Mouse (Mus musculus): ENCODE results near the gene Osbpl8. TPM values are rescaled to one million over a fixed set of nuclear protein-coding genes. Genes with fewer than 3 reads are reported as not detected.

The Osbpl8 gene
- polyA plus RNA-seq, 1 experiment from 2014 or later, result 13.7 TPM

DNA sequence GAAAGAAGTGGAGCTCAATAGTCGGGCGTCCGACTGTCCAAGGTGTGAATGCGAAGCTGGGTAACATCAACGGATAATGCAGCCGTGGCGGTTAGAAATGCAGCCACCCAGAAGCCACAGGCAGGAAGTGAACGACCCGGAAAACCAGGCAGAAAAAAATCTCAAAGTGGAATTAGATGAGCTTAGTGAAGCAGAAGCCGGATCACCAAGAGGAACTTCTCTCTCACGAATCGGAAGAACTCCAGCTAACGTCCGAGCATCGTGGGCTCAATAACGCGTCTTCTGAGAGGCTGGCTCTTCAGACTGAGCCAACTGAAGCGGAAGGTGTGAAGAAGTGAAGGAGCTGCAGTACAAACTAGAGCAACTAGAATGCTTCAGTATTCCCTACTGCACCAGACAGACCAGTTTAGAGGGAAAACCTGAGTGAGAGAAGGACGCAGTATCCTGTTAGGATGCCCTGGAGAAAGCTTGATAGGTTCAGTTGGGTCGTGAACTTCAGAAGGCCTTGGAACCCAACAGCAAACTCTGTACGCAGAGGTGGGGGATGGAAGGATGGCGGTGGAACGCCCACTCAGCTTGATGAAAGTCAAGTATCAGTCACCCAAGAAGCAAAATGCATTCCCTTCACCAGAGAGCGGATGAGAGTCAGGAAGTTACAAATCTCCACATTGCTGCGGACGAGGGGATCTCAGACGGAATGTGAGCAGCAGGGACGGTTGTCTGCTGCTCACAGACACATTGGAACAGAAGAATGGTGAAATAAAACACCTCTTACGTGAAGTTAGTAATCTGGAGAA, 8.0 kb upstream of the Osbpl8 start:
- Histone ChIP-seq H3K27me3 (no peaks in the 10 kb centered on the region), H3K4me1 (no peaks in the 10 kb centered on the region), H3K9me3 (no peaks in the 10 kb centered on the region), H3K36me3 (no peaks in the 10 kb centered on the region), H3K4me3 (no peak overlapping the region), H3K9ac (no peak overlapping the region), H3K4me2 (no peak overlapping the region), H3K27ac (no peak overlapping the region)
- no peak for ATAC-seq (ENCODE audit: insufficient number of reproducible peaks, insufficient read depth, low FRiP score, low TSS enrichment, low read depth)
- 80% methylated on average over 29 of the region's 29 CpGs for WGBS

DNA sequence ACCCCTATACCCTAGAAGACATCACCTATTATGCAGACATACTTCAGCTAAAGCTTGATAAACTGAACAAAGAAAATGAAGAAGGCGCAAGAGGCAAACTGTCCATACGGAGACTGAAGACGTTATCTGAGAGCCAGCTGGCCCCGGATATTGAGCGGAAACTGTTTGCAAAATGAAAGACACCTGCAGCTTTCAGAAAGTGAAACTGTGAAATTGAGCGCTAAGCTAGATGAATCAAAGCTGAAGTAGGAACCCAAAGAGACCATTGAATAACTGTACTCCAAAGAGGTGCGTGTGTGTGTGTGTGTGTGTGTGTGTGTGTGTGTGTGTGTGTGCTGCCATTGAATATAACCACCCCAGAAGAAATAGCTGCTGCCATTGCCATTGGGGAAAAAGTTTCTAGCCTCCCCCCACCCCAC, 7.3 kb upstream of the Osbpl8 start:
- Histone ChIP-seq H3K27me3 (no peaks in the 10 kb centered on the region), H3K4me2 (no peak overlapping the region), H3K4me3 (no peak overlapping the region), H3K9ac (no peak overlapping the region), H3K27ac (no peak overlapping the region), H3K9me3 (no peaks in the 10 kb centered on the region), H3K4me1 (no peaks in the 10 kb centered on the region), H3K36me3 (no peaks in the 10 kb centered on the region)
- no peak for ATAC-seq (ENCODE audit: insufficient number of reproducible peaks, insufficient read depth, low FRiP score, low TSS enrichment, low read depth)
- WGBS, result 70% methylated on average over 7 of the region's 7 CpGs

DNA sequence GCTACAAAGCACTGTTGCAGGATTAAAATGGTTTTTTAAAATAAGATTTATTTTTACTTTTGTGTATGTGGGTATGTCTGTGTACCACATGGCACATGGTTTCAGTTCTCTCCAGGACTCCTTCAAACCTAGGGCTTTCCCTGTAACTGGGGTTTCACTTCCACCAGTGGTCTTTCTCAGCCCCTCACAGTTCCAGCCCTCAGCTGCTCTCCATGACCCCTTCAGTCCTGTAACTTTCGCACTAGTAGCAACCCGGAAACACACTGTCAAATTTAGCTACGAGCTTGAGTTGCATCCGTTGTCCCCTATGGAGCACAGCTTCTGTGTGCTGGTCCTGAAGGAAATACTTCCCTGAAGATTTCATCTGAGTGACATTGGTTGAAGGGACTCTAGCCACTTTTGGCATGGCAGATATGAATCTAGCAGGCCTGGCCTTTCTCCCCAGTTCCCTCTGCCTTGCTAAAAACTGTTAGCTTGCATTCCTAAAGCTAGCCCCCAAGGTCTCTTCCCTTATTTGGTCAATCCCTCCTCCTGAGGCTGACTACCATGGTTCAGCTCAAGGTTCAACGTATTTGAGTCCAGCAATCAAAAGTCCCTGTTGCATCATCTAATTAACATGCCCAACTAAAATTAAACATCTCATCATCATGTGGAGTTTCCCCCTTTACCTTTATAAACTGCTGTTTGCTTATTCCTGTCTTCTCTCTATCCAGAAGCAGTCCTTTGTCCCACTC, 4.6 kb upstream of the Osbpl8 start:
- Histone ChIP-seq H3K4me2 (no peak overlapping the region), H3K36me3 (no peaks in the 10 kb centered on the region), H3K4me3 (no peak overlapping the region), H3K9me3 (no peaks in the 10 kb centered on the region), H3K4me1 (peaks cover 3% of the 10 kb centered on the region; the same call in 1 of the 2 replicates), H3K27ac (no peak overlapping the region), H3K27me3 (no peaks in the 10 kb centered on the region), H3K9ac (no peak overlapping the region)
- ATAC-seq (ENCODE audit: insufficient number of reproducible peaks, insufficient read depth, low FRiP score, low TSS enrichment, low read depth), result no peak
- 71% methylated on average over 5 of the region's 5 CpGs for WGBS

DNA sequence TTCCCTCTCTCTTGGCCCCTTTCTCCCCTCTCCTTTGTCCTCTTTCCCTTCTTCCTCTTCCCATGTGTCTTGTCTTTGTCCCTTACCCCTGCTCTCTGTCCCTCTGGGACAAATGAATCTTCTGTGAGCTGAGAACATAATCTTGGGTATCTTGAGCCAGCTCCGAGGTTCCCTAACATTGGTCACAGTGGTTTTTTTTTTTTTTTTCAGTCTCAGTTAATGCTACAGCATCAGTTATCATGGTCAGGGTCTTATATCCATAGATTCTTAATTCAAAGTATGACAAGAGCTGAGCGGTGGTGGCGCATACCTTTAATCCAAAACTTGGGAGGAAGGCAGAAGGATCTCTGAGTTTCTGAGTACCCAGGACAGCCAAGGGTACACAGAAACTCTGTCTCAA, 4.0 kb upstream of the Osbpl8 start:
- Histone ChIP-seq H3K4me2 (no peak overlapping the region), H3K27ac (no peak overlapping the region), H3K27me3 (no peaks in the 10 kb centered on the region), H3K9ac (no peak overlapping the region), H3K4me3 (no peak overlapping the region), H3K4me1 (peaks cover 3% of the 10 kb centered on the region; the same call in 1 of the 2 replicates), H3K36me3 (no peaks in the 10 kb centered on the region), H3K9me3 (no peaks in the 10 kb centered on the region)
- WGBS, result 87% methylated on average over 3 of the region's 3 CpGs
- ATAC-seq (ENCODE audit: insufficient number of reproducible peaks, insufficient read depth, low FRiP score, low TSS enrichment, low read depth), result no peak

DNA sequence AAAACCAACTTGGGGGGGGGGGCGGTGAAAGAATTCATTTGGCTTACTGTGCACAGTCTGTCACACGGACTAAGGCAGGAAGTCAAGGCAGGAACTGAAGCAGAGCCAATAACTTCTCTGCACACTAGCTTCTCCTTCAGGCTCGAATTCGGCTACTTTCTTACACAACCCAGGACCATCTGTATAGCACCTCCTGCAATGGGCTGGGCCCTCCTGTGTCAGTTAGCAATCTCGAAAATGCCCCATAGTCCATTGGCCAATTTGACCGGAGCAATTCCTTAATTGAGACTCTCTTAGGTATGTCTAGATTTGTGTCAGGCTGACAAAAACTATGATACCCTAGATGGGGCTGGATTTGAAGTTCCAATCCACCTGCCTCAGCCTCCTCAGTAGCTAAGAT, 3.2 kb upstream of the Osbpl8 start:
- Histone ChIP-seq H3K27me3 (no peaks in the 10 kb centered on the region), H3K4me3 (no peak overlapping the region), H3K27ac (no peak overlapping the region), H3K36me3 (no peaks in the 10 kb centered on the region), H3K4me1 (peaks cover 8% of the 10 kb centered on the region; the same call in 1 of the 2 replicates), H3K9ac (no peak overlapping the region), H3K4me2 (no peak overlapping the region), H3K9me3 (no peaks in the 10 kb centered on the region)
- ATAC-seq (ENCODE audit: insufficient number of reproducible peaks, insufficient read depth, low FRiP score, low TSS enrichment, low read depth), result no peak
- 89% methylated on average over 6 of the region's 6 CpGs for WGBS

DNA sequence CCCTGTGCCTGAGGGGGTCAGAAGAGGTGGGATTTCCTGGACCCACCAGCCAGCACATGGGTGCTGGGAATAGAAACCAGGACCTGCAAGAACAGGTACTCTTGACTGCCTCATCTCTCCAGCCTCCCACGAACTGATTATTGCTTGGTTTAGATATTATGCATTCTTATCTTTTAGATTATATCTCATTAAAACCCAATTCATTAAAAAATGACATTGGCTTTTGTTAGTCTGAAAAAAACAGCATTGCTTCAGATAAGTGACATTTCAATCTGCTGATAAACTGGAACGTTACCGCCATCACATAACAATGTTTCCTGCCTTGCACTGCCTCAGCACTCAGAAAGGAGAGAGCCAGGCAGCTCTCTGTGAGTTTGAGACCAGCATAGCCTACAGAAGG, 1.5 kb upstream of the Osbpl8 start:
- Histone ChIP-seq H3K36me3 (no peaks in the 10 kb centered on the region), H3K27ac (no peak overlapping the region), H3K4me2 (no peak overlapping the region), H3K4me1 (peaks cover 12% of the 10 kb centered on the region; the same call in 1 of the 2 replicates), H3K4me3 (no peak overlapping the region), H3K27me3 (no peaks in the 10 kb centered on the region), H3K9ac (no peak overlapping the region), H3K9me3 (no peaks in the 10 kb centered on the region)
- ATAC-seq (ENCODE audit: insufficient number of reproducible peaks, insufficient read depth, low FRiP score, low TSS enrichment, low read depth), result no peak
- 79% methylated on average over 3 of the region's 3 CpGs for WGBS

DNA sequence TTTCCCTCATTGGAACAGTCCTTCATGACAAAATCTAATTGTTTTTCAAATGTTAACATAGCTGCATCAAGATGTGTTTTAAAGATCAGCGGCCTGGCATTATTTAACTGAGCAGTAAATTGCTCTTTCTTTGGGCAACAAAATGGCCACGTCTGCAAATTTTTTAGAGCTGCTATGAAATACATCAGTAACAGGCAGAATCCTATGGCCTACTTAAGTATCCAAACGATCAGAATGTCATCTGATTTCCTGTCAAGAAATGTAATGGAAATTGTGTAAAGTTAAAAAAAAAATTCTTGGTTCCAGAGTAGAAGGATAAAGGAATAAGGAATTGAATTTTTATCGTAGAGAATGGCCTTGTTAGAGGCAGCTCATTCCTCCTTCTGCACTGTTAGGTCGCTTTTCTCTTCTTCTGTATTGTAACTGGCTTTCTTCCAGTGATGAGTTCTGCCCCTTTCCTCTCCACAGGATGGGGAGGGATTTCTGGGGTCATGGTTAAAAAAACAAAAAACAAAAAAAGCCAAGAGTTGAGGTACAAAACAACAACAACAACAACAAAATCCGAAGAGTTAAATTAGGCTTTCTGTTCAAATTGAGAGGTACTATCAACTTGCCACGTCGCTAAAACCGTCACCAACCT, 831 bp upstream of the Osbpl8 start:
- WGBS, result 27% methylated on average over 9 of the region's 9 CpGs
- no peaks in the 10 kb centered on the region for H3K36me3 ChIP-seq
- peak overlapping the region; percentile 94 for H3K4me3 ChIP-seq
- no peaks in the 10 kb centered on the region for H3K27me3 ChIP-seq
- H3K4me2 ChIP-seq, result peak overlapping the region; percentile 72
- no peak for ATAC-seq (ENCODE audit: insufficient number of reproducible peaks, insufficient read depth, low FRiP score, low TSS enrichment, low read depth)
- peak overlapping the region; percentile 94 for H3K9ac ChIP-seq
- peaks cover 12% of the 10 kb centered on the region; the same call in 1 of the 2 replicates for H3K4me1 ChIP-seq
- H3K27ac ChIP-seq, result peak overlapping the region; percentile 92
- H3K9me3 ChIP-seq, result no peaks in the 10 kb centered on the region

DNA sequence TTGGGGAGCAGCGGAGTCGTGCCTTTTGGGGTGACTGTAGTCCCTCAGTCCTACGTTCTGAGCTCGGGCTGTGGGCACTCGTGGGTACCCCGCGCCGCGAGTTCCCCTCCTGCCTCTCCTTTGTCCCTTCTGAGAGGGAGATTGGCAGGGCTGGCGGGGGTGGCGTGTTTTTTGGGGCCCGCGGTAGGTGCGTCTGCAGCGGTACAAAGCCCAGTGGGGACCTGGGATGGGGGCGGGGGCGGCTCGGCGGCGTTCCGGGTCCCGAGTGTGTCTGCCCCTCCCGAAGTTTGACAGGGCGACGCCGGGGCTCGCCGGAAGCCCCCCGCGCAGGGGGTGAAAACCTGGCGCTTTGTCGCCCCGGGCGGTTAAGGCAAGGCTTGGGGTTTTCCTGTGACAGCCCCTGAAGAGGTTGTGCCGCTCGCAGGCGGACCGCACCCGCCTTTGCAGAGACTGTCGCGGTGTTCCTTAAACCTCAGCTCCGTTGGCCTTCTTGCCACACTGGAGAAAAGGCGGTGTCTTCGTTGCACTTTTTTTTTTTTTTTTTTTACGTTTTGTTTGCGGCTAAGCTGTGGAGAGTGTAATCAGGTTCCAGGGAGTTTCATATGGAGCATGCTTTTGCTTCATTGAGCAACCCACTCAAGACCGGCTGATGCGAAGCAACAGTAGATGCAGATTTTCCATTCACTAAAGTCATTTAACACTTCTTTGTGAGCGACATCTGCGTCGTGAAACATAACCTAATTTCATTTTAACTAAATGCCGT, 848 bp downstream of the Osbpl8 start:
- H3K27me3 ChIP-seq, result no peaks in the 10 kb centered on the region
- no peaks in the 10 kb centered on the region for H3K9me3 ChIP-seq
- H3K4me2 ChIP-seq, result peak overlapping the region; percentile 72
- peak overlapping the region; percentile 94 for H3K4me3 ChIP-seq
- peak; percentile 62 for ATAC-seq (ENCODE audit: insufficient number of reproducible peaks, insufficient read depth, low FRiP score, low TSS enrichment, low read depth)
- peaks cover 12% of the 10 kb centered on the region; the same call in 1 of the 2 replicates for H3K4me1 ChIP-seq
- no peaks in the 10 kb centered on the region for H3K36me3 ChIP-seq
- under 1% methylated on average over 52 of the region's 52 CpGs for WGBS
- peak overlapping the region; percentile 92 for H3K27ac ChIP-seq
- H3K9ac ChIP-seq, result peak overlapping the region; percentile 94

DNA sequence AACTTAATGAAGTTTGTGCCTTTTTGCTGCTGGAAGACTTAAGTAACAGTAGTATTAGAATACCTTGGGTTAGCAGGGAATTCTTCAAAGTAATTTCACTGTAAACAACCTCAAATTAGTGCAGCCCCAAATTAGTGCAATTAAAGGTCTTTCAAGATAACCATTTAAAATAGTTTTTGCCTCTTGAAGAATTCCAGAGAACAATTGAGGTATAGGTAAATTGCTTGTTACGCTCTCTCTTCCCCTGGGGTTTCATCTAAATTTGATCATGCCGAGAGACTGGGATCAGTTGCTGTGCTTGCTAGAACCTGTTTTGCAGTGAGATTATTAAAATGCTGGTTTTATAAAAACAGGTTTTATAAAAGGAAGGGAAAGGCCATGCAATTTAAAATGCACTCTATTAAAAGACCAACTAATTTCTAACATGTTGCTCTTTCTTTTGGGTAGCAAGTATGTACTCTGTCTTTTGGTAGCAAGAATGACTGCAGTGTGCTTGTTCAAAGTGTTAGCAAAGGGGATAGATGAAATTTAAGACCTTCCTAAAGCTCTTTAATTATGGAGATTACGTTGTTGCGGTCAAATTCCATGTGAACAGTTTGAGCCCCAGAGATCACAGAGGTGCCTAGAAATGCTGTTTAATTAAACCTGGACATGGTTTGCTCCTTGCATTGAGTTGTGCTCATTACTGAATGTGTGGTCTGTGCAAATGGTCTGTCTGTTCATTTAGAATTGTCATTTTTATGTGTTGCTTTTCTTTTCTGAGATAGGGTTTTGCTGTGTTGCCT, 1.7 kb downstream of the Osbpl8 start:
- Histone ChIP-seq H3K9ac (peak overlapping the region; percentile 94; the same call in 1 of the 2 replicates), H3K27me3 (no peaks in the 10 kb centered on the region), H3K4me3 (peak overlapping the region; percentile 94), H3K36me3 (no peaks in the 10 kb centered on the region), H3K9me3 (no peaks in the 10 kb centered on the region), H3K27ac (peak overlapping the region; percentile 92; the same call in 1 of the 2 replicates), H3K4me1 (peaks cover 15% of the 10 kb centered on the region; the same call in 1 of the 2 replicates), H3K4me2 (peak overlapping the region; percentile 72)
- 11% methylated on average over 4 of the region's 4 CpGs for WGBS
- ATAC-seq (ENCODE audit: insufficient number of reproducible peaks, insufficient read depth, low FRiP score, low TSS enrichment, low read depth), result no peak

DNA sequence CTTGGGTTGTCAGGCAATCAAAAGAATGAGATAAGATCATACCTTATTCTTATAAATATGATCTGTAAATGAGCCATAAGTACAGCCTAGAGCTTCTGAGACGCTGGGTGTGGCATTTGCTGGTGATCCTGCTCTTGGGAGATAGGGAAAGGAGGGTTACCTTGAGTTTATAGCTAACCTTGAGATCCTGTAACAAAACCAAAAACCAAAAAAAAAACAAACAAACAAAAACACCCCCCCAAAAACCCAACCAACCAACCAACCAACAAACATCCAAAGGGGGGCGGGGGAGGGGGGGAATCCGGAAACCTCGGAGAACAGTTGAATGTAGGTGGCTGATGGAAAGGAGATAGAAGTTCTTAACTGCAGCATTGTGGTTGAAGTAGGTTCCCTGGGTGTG, 2.9 kb downstream of the Osbpl8 start:
- H3K36me3 ChIP-seq, result no peaks in the 10 kb centered on the region
- no peaks in the 10 kb centered on the region for H3K27me3 ChIP-seq
- H3K4me2 ChIP-seq, result no peak overlapping the region
- ATAC-seq (ENCODE audit: insufficient number of reproducible peaks, insufficient read depth, low FRiP score, low TSS enrichment, low read depth), result no peak
- no peak overlapping the region for H3K9ac ChIP-seq
- H3K4me1 ChIP-seq, result peaks cover 22% of the 10 kb centered on the region; the same call in 1 of the 2 replicates
- no peak overlapping the region for H3K4me3 ChIP-seq
- 92% methylated on average over 4 of the region's 4 CpGs for WGBS
- no peak overlapping the region for H3K27ac ChIP-seq
- no peaks in the 10 kb centered on the region for H3K9me3 ChIP-seq
